Mouse (Mus musculus) thymus, adult 2 months (tissue): ENCODE results near the gene Ccp110.

Experiments
- CTCF ChIP-seq: fragments of 200-500 bp; IDR thresholded peaks from 2 replicates; pipeline ENCODE4 v1.5.1; 2012; ENCODE audit warnings: mild to moderate bottlenecking, control low read depth, low read length, moderate library complexity, borderline replicate concordance; ENCODE audit not compliant: control insufficient read depth, poor library complexity, insufficient read depth; ENCODE audit errors: extremely low read depth
- POLR2A ChIP-seq: fragments of 200-500 bp; IDR thresholded peaks from 2 replicates; pipeline ENCODE4 v1.6.1; 2012; ENCODE audit warnings: mild to moderate bottlenecking, low read length, control low read depth, moderate library complexity; ENCODE audit not compliant: control insufficient read depth, poor library complexity, insufficient read depth; ENCODE audit errors: extremely low read depth

DNA sequence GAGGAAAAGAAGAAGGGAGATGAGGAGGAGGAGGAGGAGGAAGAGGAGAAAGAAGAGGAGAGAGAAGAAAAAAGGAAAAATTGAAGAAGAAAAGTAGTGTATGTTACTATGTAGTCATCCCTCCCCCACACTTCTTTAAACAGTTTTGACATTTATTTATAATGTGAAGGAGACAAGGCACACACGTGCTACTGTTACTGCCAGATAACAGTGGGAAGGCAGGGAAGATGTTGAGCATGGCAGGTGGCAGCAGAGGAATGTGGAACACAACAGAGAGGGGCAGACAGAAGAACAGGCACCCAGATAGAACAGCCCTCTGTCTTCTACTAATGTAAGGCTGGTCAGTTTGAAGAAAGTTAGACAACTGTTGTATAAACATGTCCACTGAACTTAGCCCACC lies 57.3 kb downstream of the Ccp110 start:
- TF ChIP-seq POLR2A (no peak), CTCF (no peak)
